Mouse (Mus musculus): Measurements from ENCODE around the gene Gm20441. TPM values are rescaled to one million over a fixed set of nuclear protein-coding genes. Genes with fewer than 3 reads are reported as not detected.
"Not testable (repeated sequence)": the region's sequence is repeated elsewhere in the genome, so short reads cannot be mapped to it uniquely, and the experiment has no call there.

Gene Gm20441
- total and polyA plus RNA-seq, 3 experiments: not detected

DNA sequence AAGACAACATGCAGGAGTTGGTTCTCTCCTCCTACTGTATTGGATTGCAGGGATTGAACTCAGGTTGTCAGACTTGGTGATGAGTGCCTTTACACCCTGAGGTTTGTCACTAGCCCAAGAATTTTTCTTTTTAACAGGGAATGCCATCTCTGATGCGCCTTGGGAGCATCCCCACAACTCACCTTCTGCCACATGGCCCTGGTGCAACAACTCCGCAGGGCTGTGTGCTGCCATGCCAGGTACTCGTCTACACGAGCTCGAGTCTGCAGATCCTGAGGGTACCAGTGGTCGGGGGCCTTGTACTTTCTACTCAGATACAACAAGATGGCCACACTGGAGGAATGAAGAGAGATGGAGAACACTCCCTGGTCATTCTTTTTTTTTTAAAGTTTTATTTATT, 4.2 kb downstream of the Gm20441 start:
- 89% methylated on average over 6 of the region's 6 CpGs for WGBS
- Histone ChIP-seq H3K27me3 (ENCODE audit: control insufficient read depth, insufficient read depth, low read length) (no peaks in the 10 kb centered on the region), H3K79me2 (replicated peaks; ENCODE audit: control insufficient read depth, insufficient read depth, low read length) (no peaks in the 10 kb centered on the region), H3K4me3 (no peak overlapping the region), H3K4me1 (ENCODE audit: control insufficient read depth, insufficient read depth, low read length) (peaks cover 2% of the 10 kb centered on the region; the same call in 1 of the 2 replicates), H3K27ac (no peak overlapping the region), H3K36me3 (ENCODE audit: control insufficient read depth, insufficient read depth, low read length) (no peaks in the 10 kb centered on the region), H3K9ac (ENCODE audit: low read depth, low read length) (no peak overlapping the region)
- no peak for TF ChIP-seq CTCF (IDR thresholded peaks at IDR 0.05)
- TF ChIP-seq EP300 (IDR thresholded peaks at IDR 0.05; ENCODE audit: insufficient read depth, low read depth, low read length): no peak
- no peak for TF ChIP-seq POLR2A (IDR thresholded peaks at IDR 0.05; ENCODE audit: insufficient read depth, low read depth, low read length)
- intact Hi-C loops (cut with DNase I): no loop called here
- no peak for DNase-seq

DNA sequence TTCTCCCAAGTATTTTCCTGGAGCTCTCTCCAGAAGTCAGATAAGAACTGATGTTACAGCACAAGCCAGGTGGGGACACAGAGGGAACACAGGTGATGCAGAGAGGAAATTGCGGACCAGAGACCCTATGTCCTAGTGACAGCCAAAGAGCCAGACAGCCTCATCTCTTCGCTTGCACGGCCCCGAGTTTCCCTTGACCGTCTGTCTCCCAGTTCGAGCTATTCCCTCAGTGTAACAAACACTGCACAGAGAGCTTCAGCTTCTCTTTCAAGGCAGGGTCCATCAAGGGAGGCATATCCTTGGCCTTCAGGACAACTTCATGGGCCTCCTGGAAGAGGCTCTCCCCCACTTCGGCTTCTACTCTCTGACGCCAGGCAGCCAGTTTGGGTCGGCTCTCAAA, 6.2 kb downstream of the Gm20441 start:
- intact Hi-C loops (cut with DNase I): no loop called here

DNA sequence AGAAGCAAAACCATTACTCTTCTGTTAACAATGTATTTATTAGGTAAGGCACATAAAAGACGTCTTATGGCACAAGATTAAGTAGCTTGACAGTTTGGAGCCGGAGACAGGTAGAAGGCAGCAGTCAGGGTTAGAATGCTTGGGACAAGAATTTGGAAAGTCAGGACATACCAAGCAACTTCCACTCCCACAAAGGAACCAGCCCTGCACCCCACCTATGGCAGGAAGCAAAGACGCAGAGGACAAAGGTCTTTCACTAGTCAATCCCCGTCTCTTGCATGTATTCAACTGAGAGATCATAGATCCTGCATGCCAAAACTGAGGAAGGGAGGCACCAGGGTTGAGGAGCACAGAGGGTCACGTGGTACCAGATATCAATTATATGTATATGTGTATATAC, 6.7 kb downstream of the Gm20441 start:
- DNase-seq: no peak
- H3K4me3 ChIP-seq: no peak overlapping the region
- no peak overlapping the region for H3K9ac ChIP-seq (ENCODE audit: low read depth, low read length)
- no peaks in the 10 kb centered on the region for H3K36me3 ChIP-seq (ENCODE audit: control insufficient read depth, insufficient read depth, low read length)
- intact Hi-C loops (cut with DNase I): no loop called here
- H3K4me1 ChIP-seq (ENCODE audit: control insufficient read depth, insufficient read depth, low read length): no peaks in the 10 kb centered on the region
- TF ChIP-seq POLR2A (IDR thresholded peaks at IDR 0.05; ENCODE audit: insufficient read depth, low read depth, low read length): no peak
- TF ChIP-seq CTCF (IDR thresholded peaks at IDR 0.05): no peak
- no peak for TF ChIP-seq EP300 (IDR thresholded peaks at IDR 0.05; ENCODE audit: insufficient read depth, low read depth, low read length)
- no peaks in the 10 kb centered on the region for H3K79me2 ChIP-seq (replicated peaks; ENCODE audit: control insufficient read depth, insufficient read depth, low read length)
- H3K27ac ChIP-seq: no peak overlapping the region
- no peaks in the 10 kb centered on the region for H3K27me3 ChIP-seq (ENCODE audit: control insufficient read depth, insufficient read depth, low read length)
- WGBS: 88% methylated on average over 5 of the region's 5 CpGs

More for the DNA sequence above, 6.2 kb downstream of the Gm20441 start:
- TF ChIP-seq EP300 (IDR thresholded peaks at IDR 0.05; ENCODE audit: insufficient read depth, low read depth, low read length) (no peak), CTCF (IDR thresholded peaks at IDR 0.05) (no peak), POLR2A (IDR thresholded peaks at IDR 0.05; ENCODE audit: insufficient read depth, low read depth, low read length) (no peak)
- DNase-seq: no peak
- H3K4me1 ChIP-seq (ENCODE audit: control insufficient read depth, insufficient read depth, low read length): no peaks in the 10 kb centered on the region
- no peaks in the 10 kb centered on the region for H3K36me3 ChIP-seq (ENCODE audit: control insufficient read depth, insufficient read depth, low read length)
- no peak overlapping the region for H3K27ac ChIP-seq
- H3K4me3 ChIP-seq: no peak overlapping the region
- no peaks in the 10 kb centered on the region for H3K27me3 ChIP-seq (ENCODE audit: control insufficient read depth, insufficient read depth, low read length)
- H3K9ac ChIP-seq (ENCODE audit: low read depth, low read length): no peak overlapping the region
- no peaks in the 10 kb centered on the region for H3K79me2 ChIP-seq (replicated peaks; ENCODE audit: control insufficient read depth, insufficient read depth, low read length)
- 88% methylated on average over 9 of the region's 9 CpGs for WGBS

GRCm38 (mm10) chr10:75772795-75773664, 7.7 kb downstream of the Gm20441 start, which contains the start of gene Ddt:
Gene Ddt (minus strand): TSS chr10:75773414.
- under 1% methylated on average over 47 of the region's 47 CpGs for WGBS
- H3K27me3 ChIP-seq (ENCODE audit: control insufficient read depth, insufficient read depth, low read length): no peaks in the 10 kb centered on the region

GRCm38 (mm10) chr10:75767756-75768155, 13.0 kb downstream of the Gm20441 start:
- H3K4me1 ChIP-seq (ENCODE audit: control insufficient read depth, insufficient read depth, low read length); H3K4me3 ChIP-seq; intact Hi-C loops (cut with DNase I); H3K27me3 ChIP-seq (ENCODE audit: control insufficient read depth, insufficient read depth, low read length); DNase-seq; H3K9ac ChIP-seq (ENCODE audit: low read depth, low read length); H3K27ac ChIP-seq; H3K79me2 ChIP-seq (replicated peaks; ENCODE audit: control insufficient read depth, insufficient read depth, low read length); H3K36me3 ChIP-seq (ENCODE audit: control insufficient read depth, insufficient read depth, low read length): not testable (repeated sequence)
- WGBS: 35% methylated on average over 5 of the region's 5 CpGs

More at GRCm38 (mm10) chr10:75772795-75773664, 7.7 kb downstream of the Gm20441 start, which contains the start of gene Ddt:
- 0 out of 2 replicates have a peak, but pooled peaks have one; percentile 35 for TF ChIP-seq EP300 (IDR thresholded peaks at IDR 0.05; ENCODE audit: insufficient read depth, low read depth, low read length)
- peak; percentile 59 for TF ChIP-seq CTCF (IDR thresholded peaks at IDR 0.05)
- peak; percentile 81 for TF ChIP-seq POLR2A (IDR thresholded peaks at IDR 0.05; ENCODE audit: insufficient read depth, low read depth, low read length)
- Histone ChIP-seq H3K4me1 (ENCODE audit: control insufficient read depth, insufficient read depth, low read length) (no peaks in the 10 kb centered on the region), H3K79me2 (replicated peaks; ENCODE audit: control insufficient read depth, insufficient read depth, low read length) (no peaks in the 10 kb centered on the region), H3K4me3 (peak within 1 kb of the TSS; percentile 85), H3K9ac (ENCODE audit: low read depth, low read length) (peak within 1 kb of the TSS; percentile 84), H3K36me3 (ENCODE audit: control insufficient read depth, insufficient read depth, low read length) (no peaks in the 10 kb centered on the region), H3K27ac (peak within 1 kb of the TSS; percentile 86)
- DNase-seq: peak; percentile 82 to 89
- intact Hi-C loops (cut with DNase I): loop anchor here (1.0 to 2.0 kb wide), 2 partner anchors 9 to 26 kb away; partner anchors contain the start of genes Cabin1 and Gstt1

DNA sequence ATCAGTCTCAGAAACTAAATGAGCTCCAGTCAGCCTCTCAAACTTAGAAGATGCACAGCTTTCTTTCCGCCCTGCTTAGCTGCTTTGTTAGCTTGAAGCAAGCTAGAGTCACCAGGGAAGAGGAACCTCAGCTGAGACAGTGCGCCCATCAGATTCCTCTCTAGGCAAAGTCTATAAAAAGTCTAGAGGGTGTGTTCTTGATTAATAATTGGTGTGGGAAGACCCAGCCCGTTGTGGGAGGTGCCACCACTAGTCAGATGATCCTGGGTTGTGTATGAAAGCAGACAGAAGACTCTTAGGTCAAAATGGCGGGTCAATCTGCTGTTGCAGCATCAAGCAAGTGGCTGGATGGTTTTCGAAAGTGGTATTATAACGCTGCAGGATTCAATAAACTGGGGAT, 13.9 kb downstream of the Gm20441 start:
- no peak overlapping the region for H3K4me3 ChIP-seq
- no peak overlapping the region for H3K9ac ChIP-seq (ENCODE audit: low read depth, low read length)
- H3K27ac ChIP-seq: no peak overlapping the region
- 81% methylated on average over 6 of the region's 6 CpGs for WGBS
- H3K27me3 ChIP-seq (ENCODE audit: control insufficient read depth, insufficient read depth, low read length): no peaks in the 10 kb centered on the region
- TF ChIP-seq POLR2A (IDR thresholded peaks at IDR 0.05; ENCODE audit: insufficient read depth, low read depth, low read length): no peak
- no peak for TF ChIP-seq EP300 (IDR thresholded peaks at IDR 0.05; ENCODE audit: insufficient read depth, low read depth, low read length)
- no peak for TF ChIP-seq CTCF (IDR thresholded peaks at IDR 0.05)
- peaks cover 3% of the 10 kb centered on the region; the same call in 1 of the 2 replicates for H3K79me2 ChIP-seq (replicated peaks; ENCODE audit: control insufficient read depth, insufficient read depth, low read length)
- H3K36me3 ChIP-seq (ENCODE audit: control insufficient read depth, insufficient read depth, low read length): no peaks in the 10 kb centered on the region
- DNase-seq: no peak
- H3K4me1 ChIP-seq (ENCODE audit: control insufficient read depth, insufficient read depth, low read length): peaks cover 3% of the 10 kb centered on the region; the same call in 1 of the 2 replicates
- intact Hi-C loops (cut with DNase I): no loop called here
